Mouse (Mus musculus) C2C12 (cell line): ENCODE measurements around the gene Elovl6.

Experiments
- CEBPB ChIP-seq: IDR thresholded peaks from one replicate; pipeline ENCODE4 v1.6.1; 2011; ENCODE audit warnings: low read depth, mild to moderate bottlenecking, control low read depth, moderate library complexity
- CTCF ChIP-seq: IDR thresholded peaks from one replicate; pipeline ENCODE4 v1.5.1; 2011; ENCODE audit not compliant: control insufficient read depth, insufficient read depth, insufficient read length
- MAX ChIP-seq: IDR thresholded peaks from one replicate; pipeline ENCODE4 v1.6.1; 2011; ENCODE audit warnings: mild to moderate bottlenecking, control low read depth
- USF1 ChIP-seq: IDR thresholded peaks from one replicate; pipeline ENCODE4 v1.6.1; 2011; ENCODE audit warnings: low read depth, mild to moderate bottlenecking, control low read depth, moderate library complexity

- TF ChIP-seq CTCF = no peak
- TF ChIP-seq MAX = no peak
- TF ChIP-seq USF1 = no peak
- TF ChIP-seq CEBPB = no peak
Observed at GRCm38 (mm10) chr3:129551581-129552290, 19.6 kb downstream of the Elovl6 start.
